Mouse (Mus musculus) bone marrow macrophage, adult 2 months (primary cell): ENCODE data around the gene Arhgef1.

Source experiments
- CTCF ChIP-seq: IDR thresholded peaks from 2 replicates; pipeline ENCODE4 v1.5.1; 2012; ENCODE audit warnings: low read depth, mild to moderate bottlenecking, low read length, moderate library complexity
- POLR2A ChIP-seq: IDR thresholded peaks from 2 replicates; pipeline ENCODE4 v1.6.1; 2012; ENCODE audit warnings: mild to moderate bottlenecking, low read depth, low read length, borderline replicate concordance

- no peak for TF ChIP-seq CTCF
- TF ChIP-seq POLR2A = no peak
Observed at GRCm38 (mm10) chr7:24901842-24902241, 870 bp upstream of the Arhgef1 start.
